Comparison of ENCODE assay signal across 22 mouse cellular contexts in genomic region chr1:89801506-89801905, GRCm38 (mm10).
A peak's percentile ranks its signal among the peaks of the same experiment; 100 is the strongest.
DNase-seq lines count a peak whose midpoint lies in the region; TF ChIP-seq lines count a peak whose summit lies in the region.
"Had no signal": no experiment of that assay in that cellular context is flagged by ENCODE, and none has a peak within 500 bp of the region (broad histone marks: within the 10 kb centered on the region; RNA-seq: fewer than 3 reads in every experiment).

No protein-coding gene starts in this region.

- intact Hi-C loops in left cerebral cortex, postnatal 14 days (cut with DNase I), result no loop called here
- intact Hi-C loops in left cerebral cortex, postnatal 4 days (cut with DNase I), result no loop called here

- TF ChIP-seq CTCF in layer of hippocampus, adult 2 months (conservative IDR thresholded peaks at IDR 0.05), result no peak

- H3K4me3 ChIP-seq in layer of hippocampus, adult 2 months, result no peak overlapping the region
- H3K4me3 ChIP-seq: heart, adult 2 months; heart, embryonic 13.5 days; kidney, embryonic 15.5 days; limb, embryonic 12.5 days; megakaryocyte, embryonic 14.5 days; midbrain, embryonic 13.5 days had no signal

- peak overlapping the region; percentile 32; the same call in 1 of the 2 replicates for H3K27ac ChIP-seq in layer of hippocampus, adult 2 months
- H3K27ac ChIP-seq: heart, adult 2 months; heart, embryonic 13.5 days; kidney, embryonic 15.5 days; limb, embryonic 12.5 days; midbrain, embryonic 13.5 days had no signal

- DNase-seq in left cerebral cortex, postnatal 14 days (ENCODE audit: low spot score in 2 of 2), result peak; percentile 43 to 78
- no peak for DNase-seq in left cerebral cortex, postnatal 4 days
- DNase-seq in right cerebral cortex, postnatal 14 days, result peak; percentile 21
- DNase-seq in right cerebral cortex, postnatal 4 days, result no peak
- DNase-seq in layer of hippocampus, adult 2 months (ENCODE audit: low spot score in 2 of 2), result peak in 1 of 2 experiments; percentile 34
- no peak for DNase-seq in MN1 (ENCODE audit: low spot score)
- no peak for DNase-seq in urinary bladder, postnatal 36 days (ENCODE audit: low spot score in 2 of 2)
- no peak for DNase-seq in kidney, postnatal 10 days
- DNase-seq: adrenal gland, postnatal 25 days; B cell, adult 2 months; cerebellum, adult 9-10 months; gastrocnemius, postnatal 14 days; heart, adult 2 months; heart, postnatal 14 days; kidney, postnatal 4 days; liver, postnatal 0 days; thymus, postnatal 14 days had no signal

Comparison
In these comparisons a context has a peak if more than half of its experiments do, and no peak if none do; other contexts are left out.
1. DNase-seq: peak in left cerebral cortex, postnatal 14 days (2 of 2) and right cerebral cortex, postnatal 14 days (single experiment); none in left cerebral cortex, postnatal 4 days (single experiment), right cerebral cortex, postnatal 4 days (single experiment), MN1 (single experiment), urinary bladder, postnatal 36 days (0 of 2) and kidney, postnatal 10 days (single experiment).